Mouse (Mus musculus) stomach, embryonic 15.5 days (tissue): ENCODE data around the gene Prelp. TPM values are rescaled to one million over a fixed set of nuclear protein-coding genes. Genes with fewer than 3 reads are reported as not detected.

Source experiments
- ATAC-seq: fragments of 200-750 bp; cut with Nextera tagmentation; 2 replicates; pipeline ENCODE4 v1.8.0; 2017; ENCODE audit warnings: low read depth, moderate number of reproducible peaks, moderate TSS enrichment; ENCODE audit not compliant: insufficient read depth, low FRiP score
- H3K27ac ChIP-seq: fragments of 300-500 bp; sonication (generic); 2 replicates; pipeline ENCODE4 v1.5.1; 2015; ENCODE audit warnings: mild to moderate bottlenecking, inconsistent platforms
- H3K27me3 ChIP-seq: fragments of 300-500 bp; sonication (generic); replicated peaks from 2 replicates; pipeline ENCODE4 v1.6.1; 2015; ENCODE audit warnings: inconsistent platforms
- H3K36me3 ChIP-seq: fragments of 300-500 bp; sonication (generic); 2 replicates; pipeline ENCODE4 v1.6.1; 2015; ENCODE audit warnings: inconsistent platforms
- H3K4me1 ChIP-seq: fragments of 300-500 bp; sonication (generic); 2 replicates; pipeline ENCODE4 v1.6.1; 2015; ENCODE audit warnings: inconsistent platforms
- H3K4me2 ChIP-seq: fragments of 300-500 bp; sonication (generic); 2 replicates; pipeline ENCODE4 v1.6.1; 2015; ENCODE audit warnings: mild to moderate bottlenecking, inconsistent platforms
- H3K4me3 ChIP-seq: fragments of 300-500 bp; sonication (generic); replicated peaks from 2 replicates; pipeline ENCODE4 v1.5.1; 2015; ENCODE audit warnings: inconsistent platforms
- H3K9ac ChIP-seq: fragments of 300-500 bp; sonication (generic); 2 replicates; pipeline ENCODE4 v1.6.1; 2015; ENCODE audit warnings: inconsistent platforms
- H3K9me3 ChIP-seq: fragments of 300-500 bp; sonication (generic); 2 replicates; pipeline ENCODE4 v1.6.1; 2016; ENCODE audit warnings: inconsistent platforms
- WGBS: fragments of 180-500 bp; shearing (Covaris S2); methylation state at CpG from one replicate; pipeline ENCODE4 v1.1.7; 2015; 5-methylcytosine and 5-hydroxymethylcytosine counted together
- polyA plus RNA-seq: library from polyadenylated mRNA; unstranded; fragments of >200 nt; fragmentation: Nextera tagmentation; extraction: Ambion mirVana; gene quantifications from 2 replicates; pipeline ENCODE4 v1.2.1, GENCODE M21; 2015

Gene Prelp
- polyA plus RNA-seq, 1 experiment from 2014 or later = 2.4 TPM

DNA sequence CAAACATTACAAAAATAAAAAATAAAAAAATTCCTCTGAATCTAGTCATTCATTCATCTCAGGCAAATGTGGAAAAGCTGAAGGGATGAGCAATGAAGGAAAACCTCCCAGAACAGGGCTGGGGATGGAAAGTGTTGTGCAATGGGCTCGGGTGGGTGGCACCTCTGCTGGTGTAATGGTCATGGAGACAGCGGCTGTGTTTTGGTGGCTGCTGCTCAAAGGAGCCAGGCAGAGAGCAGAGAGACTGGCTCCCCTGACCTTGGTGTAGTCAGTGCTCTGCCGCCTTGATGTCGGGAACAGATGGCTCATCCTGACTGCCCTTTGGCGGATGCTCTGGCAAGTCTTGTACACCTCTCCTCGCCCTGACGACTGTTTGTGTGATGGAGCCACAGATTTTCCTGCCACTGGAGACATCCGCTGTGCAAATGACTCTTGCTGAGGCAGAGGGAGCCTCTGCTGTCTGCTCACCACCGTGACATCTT lies 32.1 kb upstream of the Prelp start:
- no peak overlapping the region for H3K27ac ChIP-seq
- H3K4me1 ChIP-seq = peaks cover 8% of the 10 kb centered on the region; the same call in 1 of the 2 replicates
- H3K9me3 ChIP-seq = no peaks in the 10 kb centered on the region
- H3K9ac ChIP-seq = no peak overlapping the region
- H3K4me3 ChIP-seq = no peak overlapping the region
- H3K4me2 ChIP-seq = no peak overlapping the region
- no peak; the same call in 1 of the 2 replicates for ATAC-seq
- H3K36me3 ChIP-seq = no peaks in the 10 kb centered on the region
- H3K27me3 ChIP-seq = no peaks in the 10 kb centered on the region
- 45% methylated on average over 9 of the region's 9 CpGs for WGBS

GRCm38 (mm10) chr1:133951598-133951997 lies 30.4 kb upstream of the Prelp start:
- H3K9me3 ChIP-seq = no peaks in the 10 kb centered on the region
- WGBS = 48% methylated on average over 6 of the region's 6 CpGs
- H3K4me1 ChIP-seq = peaks cover 8% of the 10 kb centered on the region; the same call in 1 of the 2 replicates
- 0 out of 2 replicates have a peak, but pooled peaks have one; percentile 50 for ATAC-seq
- H3K36me3 ChIP-seq = no peaks in the 10 kb centered on the region
- H3K9ac ChIP-seq = no peak overlapping the region
- H3K27me3 ChIP-seq = no peaks in the 10 kb centered on the region
- H3K27ac ChIP-seq = no peak overlapping the region
- H3K4me3 ChIP-seq = no peak overlapping the region
- no peak overlapping the region for H3K4me2 ChIP-seq

DNA sequence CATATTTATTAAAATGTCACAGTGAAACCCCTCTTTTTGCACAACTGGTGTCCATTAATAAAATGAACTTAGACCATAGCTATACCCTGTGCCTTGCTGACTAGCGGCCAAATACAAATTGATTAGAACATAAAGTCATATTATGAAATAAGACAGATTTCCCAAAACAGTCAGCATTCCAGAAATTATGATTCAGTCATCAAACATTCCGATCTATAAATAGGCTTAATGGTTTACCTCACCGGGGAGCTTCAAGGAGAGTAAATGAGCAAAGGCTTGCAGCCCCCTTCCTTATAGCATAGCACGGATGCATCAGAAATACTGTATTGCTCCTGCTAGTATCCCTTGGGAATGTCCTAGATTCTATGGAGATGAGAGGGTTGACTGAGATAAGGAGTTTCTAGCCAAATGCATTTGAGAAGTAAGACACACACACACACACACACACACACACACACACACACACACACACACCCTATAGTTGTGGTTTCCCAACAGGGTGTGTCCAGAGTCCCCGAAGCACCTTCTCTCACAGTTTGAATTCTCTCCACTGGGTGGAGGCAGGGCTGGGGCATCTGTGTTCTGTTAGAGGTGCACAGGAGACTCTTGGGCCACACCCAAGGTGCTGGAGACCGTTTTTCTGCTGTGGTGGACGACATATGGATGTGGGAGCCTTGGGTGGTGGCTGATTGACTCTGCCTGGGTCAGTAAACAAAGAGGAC lies 29.0 kb upstream of the Prelp start:
- H3K4me3 ChIP-seq = no peak overlapping the region
- peak; percentile 72; the same call in 1 of the 2 replicates for ATAC-seq
- 44% methylated on average over 7 of the region's 7 CpGs for WGBS

GRCm38 (mm10) chr1:133945106-133945505 lies 23.9 kb upstream of the Prelp start:
- Histone ChIP-seq H3K27ac (no peak overlapping the region), H3K36me3 (no peaks in the 10 kb centered on the region), H3K27me3 (no peaks in the 10 kb centered on the region), H3K4me2 (no peak overlapping the region), H3K9ac (no peak overlapping the region), H3K4me1 (0 out of 2 replicates have a peak, but pooled peaks cover 11% of the 10 kb centered on the region), H3K4me3 (no peak overlapping the region), H3K9me3 (no peaks in the 10 kb centered on the region)
- WGBS = 88% methylated on average over 3 of the region's 3 CpGs
- ATAC-seq = no peak; the same call in 1 of the 2 replicates

More for the DNA sequence above, 29.0 kb upstream of the Prelp start:
- Histone ChIP-seq H3K36me3 (no peaks in the 10 kb centered on the region), H3K9me3 (no peaks in the 10 kb centered on the region), H3K4me2 (no peak overlapping the region), H3K4me1 (peaks cover 8% of the 10 kb centered on the region; the same call in 1 of the 2 replicates), H3K9ac (no peak overlapping the region), H3K27ac (no peak overlapping the region), H3K27me3 (no peaks in the 10 kb centered on the region)

GRCm38 (mm10) chr1:133941904-133942303 lies 20.7 kb upstream of the Prelp start:
- no peak overlapping the region for H3K9ac ChIP-seq
- ATAC-seq = no peak
- no peak overlapping the region for H3K27ac ChIP-seq
- no peaks in the 10 kb centered on the region for H3K9me3 ChIP-seq
- H3K36me3 ChIP-seq = no peaks in the 10 kb centered on the region
- H3K4me3 ChIP-seq = no peak overlapping the region
- no peaks in the 10 kb centered on the region for H3K27me3 ChIP-seq
- 86% methylated on average over 3 of the region's 3 CpGs for WGBS
- H3K4me1 ChIP-seq = 0 out of 2 replicates have a peak, but pooled peaks cover 11% of the 10 kb centered on the region
- no peak overlapping the region for H3K4me2 ChIP-seq

GRCm38 (mm10) chr1:133941158-133941860 lies 20.1 kb upstream of the Prelp start:
- 62% methylated on average over 11 of the region's 11 CpGs for WGBS

DNA sequence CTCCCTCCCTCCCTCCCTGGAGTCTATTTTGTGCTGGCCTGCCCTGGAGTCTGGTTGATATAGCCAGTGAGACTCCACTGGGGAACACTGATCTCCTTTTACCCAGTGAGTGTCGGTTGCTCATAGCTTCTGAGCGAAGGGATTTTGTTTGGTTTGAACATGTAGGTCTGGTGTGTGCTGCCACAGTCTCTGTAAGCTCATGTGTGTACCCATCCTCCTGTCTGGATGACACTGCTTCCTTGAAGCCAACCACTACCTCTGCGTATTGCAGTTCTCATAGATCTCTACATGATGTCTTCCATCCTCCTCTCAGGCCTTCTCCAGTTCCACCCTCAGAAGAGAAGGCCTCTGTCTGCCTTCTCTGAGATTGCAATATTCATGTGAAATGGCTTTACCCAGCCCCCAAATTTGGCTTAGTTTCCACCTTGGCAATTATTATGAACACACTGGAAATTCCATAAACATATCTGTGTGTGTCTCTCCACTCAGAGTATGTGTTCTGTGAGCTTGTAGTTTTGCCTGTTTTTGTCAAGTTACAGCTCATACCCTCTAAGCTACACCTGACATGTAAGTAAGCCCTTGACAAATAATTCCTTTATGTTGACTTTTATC lies 19.4 kb upstream of the Prelp start:
- Histone ChIP-seq H3K4me2 (no peak overlapping the region), H3K36me3 (no peaks in the 10 kb centered on the region), H3K9ac (no peak overlapping the region), H3K27ac (no peak overlapping the region), H3K27me3 (no peaks in the 10 kb centered on the region), H3K9me3 (no peaks in the 10 kb centered on the region), H3K4me3 (no peak overlapping the region), H3K4me1 (0 out of 2 replicates have a peak, but pooled peaks cover 11% of the 10 kb centered on the region)
- ATAC-seq = no peak
- WGBS = 71% methylated on average over 3 of the region's 3 CpGs

More at GRCm38 (mm10) chr1:133941158-133941860, 20.1 kb upstream of the Prelp start:
- no peak overlapping the region for H3K27ac ChIP-seq
- H3K4me3 ChIP-seq = no peak overlapping the region
- no peak overlapping the region for H3K4me2 ChIP-seq
- 0 out of 2 replicates have a peak, but pooled peaks cover 11% of the 10 kb centered on the region for H3K4me1 ChIP-seq
- H3K27me3 ChIP-seq = no peaks in the 10 kb centered on the region
- H3K36me3 ChIP-seq = no peaks in the 10 kb centered on the region
- no peaks in the 10 kb centered on the region for H3K9me3 ChIP-seq
- H3K9ac ChIP-seq = no peak overlapping the region
- ATAC-seq = no peak

DNA sequence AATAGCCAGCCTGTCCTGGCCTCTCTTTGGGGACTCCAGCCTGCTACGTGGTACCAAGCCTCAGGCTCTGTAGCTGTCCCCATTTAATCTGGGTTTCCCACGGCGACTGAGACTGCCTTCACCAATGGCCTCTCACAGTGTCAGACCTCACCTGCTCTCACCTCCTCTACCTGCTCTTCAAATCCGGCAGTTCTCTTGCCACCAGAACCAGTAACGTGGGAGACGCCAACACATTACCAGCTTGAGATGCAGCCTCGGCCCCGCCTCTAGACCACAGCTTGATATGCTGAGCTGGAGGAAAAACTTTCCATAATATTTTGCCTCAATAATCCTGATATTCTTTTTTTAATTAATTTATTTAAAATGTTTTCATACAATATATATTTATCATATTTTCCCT lies 18.5 kb upstream of the Prelp start:
- no peak overlapping the region for H3K4me2 ChIP-seq
- ATAC-seq = no peak
- H3K4me1 ChIP-seq = 0 out of 2 replicates have a peak, but pooled peaks cover 11% of the 10 kb centered on the region
- H3K27me3 ChIP-seq = no peaks in the 10 kb centered on the region
- H3K36me3 ChIP-seq = no peaks in the 10 kb centered on the region
- H3K9me3 ChIP-seq = no peaks in the 10 kb centered on the region
- no peak overlapping the region for H3K27ac ChIP-seq
- H3K4me3 ChIP-seq = no peak overlapping the region
- 82% methylated on average over 8 of the region's 8 CpGs for WGBS
- H3K9ac ChIP-seq = no peak overlapping the region

DNA sequence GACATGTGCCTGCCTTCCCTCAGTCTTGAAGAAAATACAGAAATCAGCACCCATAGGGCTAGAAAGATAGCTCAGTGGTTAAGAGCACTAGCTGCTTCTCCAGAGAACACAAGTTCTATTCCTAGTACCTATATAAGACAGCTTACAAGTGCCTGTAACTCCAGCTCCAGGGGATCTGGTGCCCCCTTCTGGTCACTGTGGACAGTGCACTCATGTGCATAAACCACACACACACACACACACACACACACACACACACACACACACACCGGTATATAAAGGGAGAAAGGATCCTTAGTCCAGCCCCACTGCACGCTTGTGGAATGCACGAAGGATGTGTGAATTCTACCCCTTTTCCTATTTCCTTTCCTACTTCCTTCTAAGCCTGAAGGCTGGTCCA lies 15.0 kb upstream of the Prelp start:
- no peak for ATAC-seq
- no peak overlapping the region for H3K4me2 ChIP-seq
- H3K27ac ChIP-seq = no peak overlapping the region
- no peaks in the 10 kb centered on the region for H3K9me3 ChIP-seq
- H3K4me3 ChIP-seq = no peak overlapping the region
- no peaks in the 10 kb centered on the region for H3K36me3 ChIP-seq
- 96% methylated on average over 3 of the region's 3 CpGs for WGBS
- H3K27me3 ChIP-seq = no peaks in the 10 kb centered on the region
- H3K4me1 ChIP-seq = peaks cover 7% of the 10 kb centered on the region
- H3K9ac ChIP-seq = no peak overlapping the region

DNA sequence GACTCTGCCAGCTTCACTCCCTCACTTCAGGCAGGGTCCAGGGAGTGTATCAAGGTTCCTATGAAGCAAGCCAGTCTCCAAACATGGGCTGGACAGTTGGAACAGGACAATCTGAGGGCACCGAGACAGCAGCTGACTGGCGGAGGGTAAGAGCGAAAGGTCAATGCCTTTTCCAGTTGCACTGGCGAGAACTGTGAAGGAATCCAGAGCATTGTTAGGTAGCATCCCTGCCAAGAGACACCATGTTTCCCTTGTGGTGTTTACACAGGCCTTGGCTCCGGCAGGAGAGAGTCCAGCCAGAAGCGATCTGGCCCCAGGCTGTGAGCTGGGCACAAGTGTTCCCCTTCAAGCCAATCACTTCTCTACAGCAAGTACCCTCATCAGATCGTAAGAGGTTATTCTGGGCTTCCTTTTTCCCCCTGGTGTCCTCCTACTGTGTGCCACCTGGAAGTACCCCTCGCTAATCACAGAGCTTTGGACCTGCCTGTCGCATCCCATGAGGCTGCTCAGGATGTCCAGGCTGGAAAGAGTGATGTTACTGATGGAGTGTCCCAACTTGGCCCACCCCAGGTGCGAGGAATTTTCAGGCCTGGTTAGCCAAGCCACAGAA lies 13.2 kb upstream of the Prelp start:
- H3K4me1 ChIP-seq = peaks cover 4% of the 10 kb centered on the region
- no peak overlapping the region for H3K27ac ChIP-seq
- H3K36me3 ChIP-seq = no peaks in the 10 kb centered on the region
- no peaks in the 10 kb centered on the region for H3K27me3 ChIP-seq
- no peak for ATAC-seq
- no peaks in the 10 kb centered on the region for H3K9me3 ChIP-seq
- no peak overlapping the region for H3K4me2 ChIP-seq
- H3K4me3 ChIP-seq = no peak overlapping the region
- WGBS = 77% methylated on average over 10 of the region's 10 CpGs
- H3K9ac ChIP-seq = no peak overlapping the region

GRCm38 (mm10) chr1:133933301-133934195 lies 12.3 kb upstream of the Prelp start:
- Histone ChIP-seq H3K36me3 (no peaks in the 10 kb centered on the region), H3K4me1 (peaks cover 4% of the 10 kb centered on the region), H3K27ac (no peak overlapping the region), H3K9me3 (no peaks in the 10 kb centered on the region), H3K4me3 (no peak overlapping the region), H3K9ac (no peak overlapping the region), H3K4me2 (no peak overlapping the region), H3K27me3 (no peaks in the 10 kb centered on the region)
- 55% methylated on average over 14 of the region's 14 CpGs for WGBS
- ATAC-seq = no peak
